Mouse (Mus musculus) hindbrain, postnatal 0 days (tissue): ENCODE data around the gene Sh3pxd2a. TPM values are rescaled to one million over a fixed set of nuclear protein-coding genes. Genes with fewer than 3 reads are reported as not detected.

Experiments used
- ATAC-seq: fragments of 200-750 bp; cut with Nextera tagmentation; 2 replicates; pipeline ENCODE4 v1.8.0; 2017; ENCODE audit warnings: mild to moderate bottlenecking, moderate TSS enrichment, moderate library complexity
- DNase-seq: peaks from one replicate; pipeline ENCODE4 v3.0.0-alpha.2; 2015; ENCODE audit warnings: low spot score
- H3K27ac ChIP-seq: fragments of 300-500 bp; sonication (generic); 2 replicates; pipeline ENCODE4 v1.5.1; 2014; ENCODE audit warnings: mild to moderate bottlenecking
- H3K27me3 ChIP-seq: fragments of 300-500 bp; sonication (generic); 2 replicates; pipeline ENCODE4 v1.6.1; 2014; ENCODE audit warnings: low read length, mixed read lengths; ENCODE audit not compliant: insufficient read depth
- H3K36me3 ChIP-seq: fragments of 300-500 bp; sonication (generic); 2 replicates; pipeline ENCODE4 v1.6.1; 2014; ENCODE audit warnings: low read length, mixed read lengths; ENCODE audit not compliant: insufficient read depth
- H3K4me1 ChIP-seq: fragments of 300-500 bp; sonication (generic); 2 replicates; pipeline ENCODE4 v1.6.1; 2014; ENCODE audit warnings: antibody characterized with exemption, low read length, mixed read lengths; ENCODE audit not compliant: insufficient read depth
- H3K4me2 ChIP-seq: fragments of 300-500 bp; sonication (generic); 2 replicates; pipeline ENCODE4 v1.6.1; 2014; ENCODE audit warnings: low read depth, mild to moderate bottlenecking, low read length, moderate library complexity, mixed read lengths
- H3K4me3 ChIP-seq: fragments of 300-500 bp; sonication (generic); 2 replicates; pipeline ENCODE4 v1.5.1; 2014; ENCODE audit warnings: low read length
- H3K9ac ChIP-seq: fragments of 300-500 bp; sonication (generic); replicated peaks from 2 replicates; pipeline ENCODE4 v1.6.1; 2014; ENCODE audit warnings: mild to moderate bottlenecking, low read length, moderate library complexity, mixed read lengths
- H3K9me3 ChIP-seq: fragments of 300-500 bp; sonication (generic); 2 replicates; pipeline ENCODE4 v1.6.1; 2016; ENCODE audit warnings: low read length, mixed read lengths
- CTCF ChIP-seq: IDR thresholded peaks from 2 replicates; pipeline ENCODE4 v1.5.1; 2016; ENCODE audit warnings: antibody characterized with exemption, control low read depth, low read depth
- WGBS: fragments of 180-500 bp; shearing (Covaris S2); extraction: QIAGEN DNeasy Blood & Tissue Kit; methylation state at CpG from one replicate; pipeline ENCODE4 v1.1.7; 2014; 5-methylcytosine and 5-hydroxymethylcytosine counted together
- polyA plus RNA-seq: library from polyadenylated mRNA; unstranded; fragments of >200 nt; fragmentation: Nextera tagmentation; extraction: Ambion mirVana; gene quantifications from 2 replicates; pipeline ENCODE4 v1.2.1, GENCODE M21; 2015
- total RNA-seq: library from RNA; depleted of rRNA; stranded (reverse); fragments of >200 nt; gene quantifications from 2 replicates; pipeline ENCODE4 v1.2.3, GENCODE M21; 2014

Sh3pxd2a gene
- total and polyA plus RNA-seq, 2 experiments from 2014 or later, result 1.8 to 25.5 TPM

DNA sequence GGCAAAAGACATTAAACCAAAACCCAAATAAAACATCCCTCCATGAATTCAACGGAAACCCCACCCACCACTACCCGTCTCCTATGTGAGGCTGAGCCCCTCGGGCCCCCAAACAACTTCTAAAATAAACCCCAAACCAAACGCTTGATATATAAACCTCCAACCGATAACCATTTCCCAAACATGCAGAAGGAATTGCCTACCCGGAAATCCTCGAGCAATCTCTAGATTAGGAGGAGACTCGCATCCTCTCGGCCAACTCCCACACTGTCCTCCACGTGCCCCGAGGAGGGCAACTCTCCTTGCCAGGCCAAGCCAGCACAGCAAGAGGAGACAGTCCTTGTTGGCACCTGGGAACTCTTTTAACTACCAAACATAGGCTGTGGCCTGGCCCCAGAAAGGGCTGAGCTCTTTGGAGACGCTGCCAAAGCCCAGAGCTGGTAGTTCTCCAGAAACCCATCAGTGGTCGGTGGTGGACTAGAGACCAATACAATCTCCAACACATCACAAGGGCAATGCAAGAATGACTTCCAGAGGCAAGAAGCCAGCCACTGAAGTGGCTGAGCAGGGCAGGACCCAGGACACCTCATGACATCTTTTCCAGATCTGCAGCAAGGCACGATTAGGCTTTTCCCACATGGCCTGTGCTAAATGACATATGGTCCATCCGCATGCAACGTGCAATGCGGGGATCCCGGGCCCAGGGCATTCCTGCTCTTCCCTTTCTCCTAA, 198.0 kb downstream of the Sh3pxd2a start:
- Histone ChIP-seq H3K9ac (no peak overlapping the region), H3K4me1 (no peaks in the 10 kb centered on the region), H3K36me3 (peaks cover 7% of the 10 kb centered on the region), H3K4me2 (no peak overlapping the region), H3K9me3 (no peaks in the 10 kb centered on the region), H3K4me3 (no peak overlapping the region), H3K27ac (no peak overlapping the region), H3K27me3 (no peaks in the 10 kb centered on the region)
- ATAC-seq (no peak), DNase-seq (no peak)
- no peak for TF ChIP-seq CTCF
- WGBS, result 84% methylated on average over 18 of the region's 18 CpGs

GRCm38 (mm10) chr19:47264322-47265092, 199.7 kb downstream of the Sh3pxd2a start:
- ATAC-seq, result peak; percentile 67
- Histone ChIP-seq H3K9ac (no peak overlapping the region), H3K27me3 (no peaks in the 10 kb centered on the region), H3K4me3 (no peak overlapping the region), H3K4me2 (no peak overlapping the region), H3K9me3 (no peaks in the 10 kb centered on the region), H3K27ac (no peak overlapping the region), H3K36me3 (peaks cover 7% of the 10 kb centered on the region), H3K4me1 (no peaks in the 10 kb centered on the region)
- TF ChIP-seq CTCF, result peak; percentile 94
- WGBS, result 45% methylated on average over 11 of the region's 11 CpGs
- peak; percentile 86 for DNase-seq

- Histone ChIP-seq H3K9ac (no peak overlapping the region), H3K4me2 (no peak overlapping the region), H3K27ac (no peak overlapping the region), H3K4me1 (no peaks in the 10 kb centered on the region), H3K9me3 (no peaks in the 10 kb centered on the region), H3K36me3 (peaks cover 7% of the 10 kb centered on the region), H3K4me3 (no peak overlapping the region), H3K27me3 (no peaks in the 10 kb centered on the region)
- no peak for ATAC-seq
- WGBS, result 86% methylated on average over 8 of the region's 8 CpGs
- no peak for TF ChIP-seq CTCF
- no peak for DNase-seq
These were observed 200.6 kb downstream of the Sh3pxd2a start for GRCm38 (mm10) chr19:47263621-47264020.

DNA sequence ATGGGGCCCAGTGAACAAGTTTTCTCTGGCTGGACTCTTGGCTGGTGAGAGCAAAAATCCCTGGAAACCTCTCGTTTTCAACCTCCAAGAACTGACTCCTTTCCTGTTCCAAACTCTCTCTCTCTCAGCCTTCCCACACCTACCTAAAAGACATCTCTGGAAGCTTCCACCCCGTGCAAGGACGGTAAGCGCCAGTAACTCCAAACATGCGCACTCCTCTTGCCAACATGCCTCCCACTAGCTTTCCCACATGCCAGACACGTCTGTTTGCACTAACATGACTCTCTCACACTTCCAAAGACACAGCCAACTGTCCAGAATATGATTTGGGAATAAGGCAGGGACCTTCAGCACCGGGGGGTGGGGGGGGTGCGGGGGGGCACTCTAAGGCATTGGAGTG, 203.0 kb downstream of the Sh3pxd2a start:
- no peak overlapping the region for H3K4me2 ChIP-seq
- ATAC-seq, result no peak
- 68% methylated on average over 8 of the region's 8 CpGs for WGBS
- no peak for DNase-seq
- no peaks in the 10 kb centered on the region for H3K9me3 ChIP-seq
- H3K9ac ChIP-seq, result no peak overlapping the region
- no peak overlapping the region for H3K4me3 ChIP-seq
- H3K27ac ChIP-seq, result no peak overlapping the region
- TF ChIP-seq CTCF, result no peak
- H3K36me3 ChIP-seq, result no peaks in the 10 kb centered on the region
- H3K4me1 ChIP-seq, result no peaks in the 10 kb centered on the region
- no peaks in the 10 kb centered on the region for H3K27me3 ChIP-seq

DNA sequence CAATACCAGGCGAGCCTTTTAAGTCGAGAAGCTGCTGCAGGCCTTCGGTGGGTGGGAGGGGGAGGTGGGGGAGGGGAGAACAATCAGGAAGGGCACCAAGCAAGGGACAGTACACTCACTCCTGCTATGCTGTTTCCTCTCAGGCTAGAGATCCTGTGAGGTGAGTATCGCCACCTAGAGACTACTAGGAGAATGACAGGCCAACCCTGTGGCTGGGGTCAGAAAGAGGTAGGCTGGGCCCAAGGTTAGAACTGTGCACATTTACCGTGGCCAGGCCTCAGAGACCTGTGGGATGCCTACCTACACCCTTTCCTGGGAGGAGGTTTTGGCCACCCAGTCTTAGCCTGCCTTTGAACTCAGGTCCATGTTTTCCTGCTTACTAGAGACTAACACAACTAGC, 204.6 kb downstream of the Sh3pxd2a start:
- DNase-seq (peak; percentile 62), ATAC-seq (peak; percentile 53)
- H3K4me2 ChIP-seq, result no peak overlapping the region
- WGBS, result 6% methylated on average over 5 of the region's 5 CpGs
- H3K9me3 ChIP-seq, result no peaks in the 10 kb centered on the region
- no peak overlapping the region for H3K9ac ChIP-seq
- H3K27ac ChIP-seq, result no peak overlapping the region
- no peaks in the 10 kb centered on the region for H3K27me3 ChIP-seq
- TF ChIP-seq CTCF, result peak; percentile 81
- no peak overlapping the region for H3K4me3 ChIP-seq
- no peaks in the 10 kb centered on the region for H3K36me3 ChIP-seq
- H3K4me1 ChIP-seq, result no peaks in the 10 kb centered on the region

DNA sequence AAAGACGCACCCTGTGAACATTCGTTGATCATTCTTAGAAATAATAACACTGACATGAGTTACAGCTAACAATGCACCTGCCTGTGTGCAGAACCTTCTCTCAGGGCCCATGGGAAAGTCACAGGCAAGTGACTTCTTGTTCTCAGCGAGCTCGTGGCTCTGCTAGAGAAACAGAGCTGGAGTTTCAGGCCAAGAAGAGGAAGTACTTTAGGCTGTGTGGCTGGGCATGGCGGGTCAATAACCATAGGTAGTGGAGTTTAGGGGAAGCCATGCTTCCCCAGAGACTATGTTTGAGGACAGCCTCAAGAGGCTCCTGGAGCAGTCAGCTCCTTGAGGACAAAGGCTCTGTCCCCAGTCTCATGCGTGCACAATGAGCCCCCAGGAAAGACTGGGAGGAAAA, 208.3 kb downstream of the Sh3pxd2a start:
- no peak overlapping the region for H3K27ac ChIP-seq
- H3K36me3 ChIP-seq, result no peaks in the 10 kb centered on the region
- no peak overlapping the region for H3K4me2 ChIP-seq
- no peak overlapping the region for H3K9ac ChIP-seq
- H3K27me3 ChIP-seq, result peaks cover 18% of the 10 kb centered on the region; the same call in 1 of the 2 replicates
- peaks cover 4% of the 10 kb centered on the region; the same call in 1 of the 2 replicates for H3K4me1 ChIP-seq
- ATAC-seq, result no peak
- 79% methylated on average over 6 of the region's 6 CpGs for WGBS
- no peak overlapping the region for H3K4me3 ChIP-seq
- DNase-seq, result no peak
- no peaks in the 10 kb centered on the region for H3K9me3 ChIP-seq
- TF ChIP-seq CTCF, result no peak
